Mouse (Mus musculus) layer of hippocampus, adult 8-10 months (tissue): Measurements from ENCODE around the gene Fgfr2. TPM values are rescaled to one million over a fixed set of nuclear protein-coding genes. Genes with fewer than 3 reads are reported as not detected.

Experiments
- DNase-seq, 2 experiments: peaks; one replicate each; pipeline ENCODE4 v3.0.0; 2022; ENCODE audit warnings: low spot score in 2 of 2
- total RNA-seq, 4 experiments: library from RNA; stranded (reverse); gene quantifications; 2 replicates each; pipeline ENCODE4 v1.2.4; 2022

Fgfr2 gene
- total RNA-seq, 4 experiments from 2014 or later = 60.7 to 72.9 (median 65.8) TPM

- DNase-seq = no peak
These were observed 1791.5 kb downstream of the Fgfr2 start for GRCm38 (mm10) chr7:131331688-131332087.

- DNase-seq = no peak
These were observed 1793.7 kb downstream of the Fgfr2 start, which contains the start of gene Fam24b for GRCm38 (mm10) chr7:131329416-131329815. Fam24b (minus strand) TSS chr7:131329516.

- no peak for DNase-seq
These were observed 1796.1 kb downstream of the Fgfr2 start for GRCm38 (mm10) chr7:131327054-131327453.

- DNase-seq = no peak
These were observed 1801.0 kb downstream of the Fgfr2 start, which contains the start of gene Cuzd1 for GRCm38 (mm10) chr7:131322192-131322591. Cuzd1 (minus strand) TSS chr7:131322292.

GRCm38 (mm10) chr7:131318340-131318739 is 1804.8 kb downstream of the Fgfr2 start:
- no peak for DNase-seq

GRCm38 (mm10) chr7:131317587-131317986 is 1805.6 kb downstream of the Fgfr2 start:
- no peak for DNase-seq

- no peak for DNase-seq
These were observed 1808.7 kb downstream of the Fgfr2 start for GRCm38 (mm10) chr7:131314493-131314892.

- DNase-seq = no peak
These were observed 1816.4 kb downstream of the Fgfr2 start for GRCm38 (mm10) chr7:131306733-131307132.

- DNase-seq = no peak
These were observed 1819.8 kb downstream of the Fgfr2 start for GRCm38 (mm10) chr7:131303340-131303739.

GRCm38 (mm10) chr7:131297151-131297550 is 1826.0 kb downstream of the Fgfr2 start:
- no peak for DNase-seq

GRCm38 (mm10) chr7:131265851-131266250 is 1857.3 kb downstream of the Fgfr2 start:
- DNase-seq = no peak

GRCm38 (mm10) chr7:131264251-131264650 is 1858.9 kb downstream of the Fgfr2 start:
- DNase-seq = no peak

GRCm38 (mm10) chr7:131260946-131261345 is 1862.2 kb downstream of the Fgfr2 start:
- DNase-seq = peak; percentile 69 to 72

GRCm38 (mm10) chr7:131257309-131257708 is 1865.8 kb downstream of the Fgfr2 start:
- no peak for DNase-seq

GRCm38 (mm10) chr7:131256841-131257240 is 1866.3 kb downstream of the Fgfr2 start:
- no peak for DNase-seq

GRCm38 (mm10) chr7:131244993-131245392 is 1878.2 kb downstream of the Fgfr2 start:
- no peak for DNase-seq

GRCm38 (mm10) chr7:131236091-131236490 is 1887.1 kb downstream of the Fgfr2 start:
- no peak for DNase-seq

GRCm38 (mm10) chr7:131223086-131223485 is 1900.1 kb downstream of the Fgfr2 start:
- DNase-seq = no peak

GRCm38 (mm10) chr7:131187996-131188395 is 1935.2 kb downstream of the Fgfr2 start:
- no peak for DNase-seq

GRCm38 (mm10) chr7:131187047-131187446 is 1936.1 kb downstream of the Fgfr2 start:
- DNase-seq = peak; percentile 18 to 33

- DNase-seq = no peak
These were observed 1938.8 kb downstream of the Fgfr2 start for GRCm38 (mm10) chr7:131184339-131184738.

- peak in 1 of 2 experiments; percentile 19 for DNase-seq
These were observed 1940.5 kb downstream of the Fgfr2 start for GRCm38 (mm10) chr7:131182685-131183084.

GRCm38 (mm10) chr7:131174121-131174520 is 1949.0 kb downstream of the Fgfr2 start, which contains the start of gene 5430419D17Rik:
5430419D17Rik (plus strand) TSS chr7:131174402.
- DNase-seq = no peak

- no peak for DNase-seq
These were observed 1954.1 kb downstream of the Fgfr2 start for GRCm38 (mm10) chr7:131169099-131169498.
